Mouse (Mus musculus) E14TG2a.4 (cell line): Measurements from ENCODE around the gene Wnt6.
"Not testable (repeated sequence)": the region's sequence is repeated elsewhere in the genome, so short reads cannot be mapped to it uniquely, and the experiment has no call there.

Experiments used
- CTCF ChIP-seq: conservative IDR thresholded peaks from 2 replicates; pipeline ENCODE4 v1.5.1; 2014; ENCODE audit warnings: low read length
- POU5F1 ChIP-seq: IDR thresholded peaks from 2 replicates; pipeline ENCODE4 v1.6.1; 2014; ENCODE audit warnings: low read length, borderline replicate concordance

DNA sequence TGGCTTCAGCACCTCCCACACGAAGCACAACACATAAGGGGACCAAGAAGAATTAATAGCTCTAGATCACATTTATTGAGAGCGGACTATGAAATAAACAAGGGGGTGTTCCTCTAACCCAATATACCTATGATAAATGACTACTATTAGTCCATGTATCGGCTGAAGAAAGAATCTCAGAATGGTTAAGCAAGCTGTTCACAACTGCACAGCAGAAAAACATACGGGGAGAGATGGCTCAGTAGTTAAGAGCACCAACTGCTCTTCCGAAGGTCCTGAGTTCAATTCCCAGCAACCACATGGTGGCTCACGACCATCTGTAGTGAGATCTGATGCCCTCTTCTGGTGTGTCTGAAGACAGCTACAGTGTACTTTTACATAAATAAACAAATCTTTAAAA lies 44.3 kb downstream of the Wnt6 start:
- TF ChIP-seq POU5F1, CTCF: not testable (repeated sequence)
